Comparison of ENCODE assay signal across 10 mouse cellular contexts in genomic region chr9:84107045-84107813, GRCm38 (mm10).
DNase-seq lines count a peak whose midpoint lies in the region; ATAC-seq and TF ChIP-seq lines count a peak whose summit lies in the region.
"Had no signal": no experiment of that assay in that cellular context is flagged by ENCODE, and none has a peak within 500 bp of the region (broad histone marks: within the 10 kb centered on the region; RNA-seq: fewer than 3 reads in every experiment).

No protein-coding gene starts in this region.

- ATAC-seq in heart, postnatal 0 days (ENCODE audit: insufficient read depth, low read depth) = no peak
- peak; percentile 92 for ATAC-seq in intestine, embryonic 16.5 days

- TF ChIP-seq EP300 in heart, postnatal 0 days (IDR thresholded peaks at IDR 0.05; ENCODE audit: low read depth) = no peak

- no peaks in the 10 kb centered on the region for H3K27me3 ChIP-seq in heart, postnatal 0 days (ENCODE audit: control insufficient read depth, insufficient read depth, low read length)
- no peaks in the 10 kb centered on the region for H3K27me3 ChIP-seq in intestine, embryonic 16.5 days (replicated peaks; ENCODE audit: control insufficient read depth, insufficient read depth, low read length)
- no peaks in the 10 kb centered on the region for H3K27me3 ChIP-seq in thymus, adult 2 months (ENCODE audit: control insufficient read depth, insufficient read depth, low read length)

- 70% methylated on average over 20 of the region's 20 CpGs for WGBS in heart, postnatal 0 days
- WGBS in intestine, embryonic 16.5 days = 41% methylated on average over 20 of the region's 20 CpGs
- 92% methylated on average over 20 of the region's 20 CpGs for WGBS in thymus, adult 2 months

- H3K27ac ChIP-seq in heart, postnatal 0 days (ENCODE audit: low read depth) = no peak overlapping the region
- peak overlapping the region; percentile 60 for H3K27ac ChIP-seq in intestine, embryonic 16.5 days (ENCODE audit: low read length)
- H3K27ac ChIP-seq in thymus, adult 2 months (ENCODE audit: control insufficient read depth, insufficient read depth, low read length) = no peak overlapping the region

- H3K4me3 ChIP-seq in heart, postnatal 0 days (ENCODE audit: low read depth, low read length) = 0 out of 2 replicates have a peak overlapping the region, but pooled peaks have one; percentile 0
- peak overlapping the region; percentile 32 for H3K4me3 ChIP-seq in intestine, embryonic 16.5 days (ENCODE audit: low read length)
- no peak overlapping the region for H3K4me3 ChIP-seq in thymus, adult 2 months (ENCODE audit: control insufficient read depth, insufficient read depth, low read length)
- H3K4me3 ChIP-seq: erythroblast, embryonic 14.5 days had no signal

- peak overlapping the region; percentile 8; the same call in 1 of the 2 replicates for H3K4me2 ChIP-seq in heart, postnatal 0 days (ENCODE audit: low read depth, low read length)
- peak overlapping the region; percentile 44 for H3K4me2 ChIP-seq in intestine, embryonic 16.5 days (ENCODE audit: low read depth, low read length)

- TF ChIP-seq POLR2A in thymus, adult 2 months (IDR thresholded peaks at IDR 0.05; ENCODE audit: control insufficient read depth, extremely low read depth, insufficient read depth, low read length, poor library complexity) = no peak

- TF ChIP-seq CTCF in heart, postnatal 0 days (IDR thresholded peaks at IDR 0.05; ENCODE audit: low read depth) = no peak
- TF ChIP-seq CTCF in thymus, adult 2 months (IDR thresholded peaks at IDR 0.05; ENCODE audit: borderline replicate concordance, control insufficient read depth, extremely low read depth, insufficient read depth, low read length, poor library complexity) = no peak

- H3K9ac ChIP-seq in heart, postnatal 0 days (replicated peaks; ENCODE audit: low read depth, low read length) = no peak overlapping the region
- H3K9ac ChIP-seq in intestine, embryonic 16.5 days (ENCODE audit: low read depth, low read length) = peak overlapping the region; percentile 55

- no peak for DNase-seq in heart, postnatal 0 days (ENCODE audit: low spot score)
- no peak for DNase-seq in heart, postnatal 36 days
- DNase-seq in right cerebral cortex, adult 18-20 months = peak; percentile 26
- DNase-seq in right cerebral cortex, postnatal 36 days (ENCODE audit: low spot score in 2 of 2) = no peak
- no peak for DNase-seq in thymus, adult 2 months
- no peak for DNase-seq in natural killer cell, adult 2 months (ENCODE audit: low spot score in 2 of 2)
- DNase-seq: heart, postnatal 14 days; thymus, postnatal 4 days had no signal

- H3K4me1 ChIP-seq in heart, postnatal 0 days (ENCODE audit: control insufficient read depth, insufficient read depth) = peaks cover 9% of the 10 kb centered on the region; the same call in 1 of the 2 replicates
- H3K4me1 ChIP-seq in intestine, embryonic 16.5 days (ENCODE audit: control insufficient read depth, insufficient read depth, low read length) = peaks cover 6% of the 10 kb centered on the region; the same call in 1 of the 2 replicates
- no peaks in the 10 kb centered on the region for H3K4me1 ChIP-seq in thymus, adult 2 months (replicated peaks; ENCODE audit: control insufficient read depth, insufficient read depth, low read length)

- H3K36me3 ChIP-seq in heart, postnatal 0 days (replicated peaks; ENCODE audit: control insufficient read depth, insufficient read depth, low read length) = no peaks in the 10 kb centered on the region
- no peaks in the 10 kb centered on the region for H3K36me3 ChIP-seq in intestine, embryonic 16.5 days (ENCODE audit: control insufficient read depth, insufficient read depth, low read length)
- no peaks in the 10 kb centered on the region for H3K36me3 ChIP-seq in thymus, adult 2 months (ENCODE audit: control insufficient read depth, insufficient read depth, low read length)

- no peaks in the 10 kb centered on the region for H3K9me3 ChIP-seq in heart, postnatal 0 days (replicated peaks; ENCODE audit: control insufficient read depth, low read length)
- no peaks in the 10 kb centered on the region for H3K9me3 ChIP-seq in intestine, embryonic 16.5 days (ENCODE audit: control insufficient read depth, low read length)

- intact Hi-C loops in heart, postnatal 36 days (cut with DNase I) = no loop called here
